Mouse (Mus musculus) heart, adult 2 months (tissue): ENCODE results near the gene Tmem203.

Experiments
- CTCF ChIP-seq: fragments of 200-600 bp; IDR thresholded peaks from 2 replicates; pipeline ENCODE4 v1.8.1; 2022; ENCODE audit warnings: antibody characterized with exemption, mild to moderate bottlenecking, moderate library complexity
- POLR2A ChIP-seq: fragments of 200-500 bp; IDR thresholded peaks from 2 replicates; pipeline ENCODE4 v1.6.1; 2011; ENCODE audit warnings: mild to moderate bottlenecking, low read depth, low read length, control low read depth; ENCODE audit not compliant: insufficient read depth

DNA sequence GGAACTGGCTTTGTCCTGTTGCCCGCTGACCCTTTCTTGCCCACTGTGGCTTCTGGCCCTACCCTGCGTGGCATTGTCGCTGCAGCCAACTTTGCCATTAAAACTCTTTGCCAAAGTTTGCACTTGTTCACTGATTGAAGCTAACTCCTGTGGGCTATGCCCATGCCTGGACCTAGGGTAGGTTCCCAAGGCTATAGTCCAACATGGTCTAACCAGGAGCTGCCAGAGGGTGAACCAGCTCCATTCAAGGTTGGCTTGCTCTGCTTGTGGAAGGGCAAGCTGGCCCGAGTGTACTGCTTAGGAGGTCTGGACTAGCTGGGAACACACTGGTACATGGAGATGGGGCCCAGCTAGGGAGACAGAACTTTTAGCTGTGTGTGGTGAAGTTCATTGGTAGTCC, 11.1 kb upstream of the Tmem203 start:
- TF ChIP-seq CTCF (no peak), POLR2A (no peak)
